Mouse (Mus musculus): ENCODE data around the gene Calr3. TPM values are rescaled to one million over a fixed set of nuclear protein-coding genes. Genes with fewer than 3 reads are reported as not detected.
A peak's percentile ranks its signal among the peaks of the same experiment; 100 is the strongest.

Calr3 gene
- total RNA-seq, 2 experiments from 2014 or later, result 1.4 to 1.6 TPM

- DNase-seq, result no peak
Measured at GRCm38 (mm10) chr8:72438248-72439015, 5.2 kb downstream of the Calr3 start.

DNA sequence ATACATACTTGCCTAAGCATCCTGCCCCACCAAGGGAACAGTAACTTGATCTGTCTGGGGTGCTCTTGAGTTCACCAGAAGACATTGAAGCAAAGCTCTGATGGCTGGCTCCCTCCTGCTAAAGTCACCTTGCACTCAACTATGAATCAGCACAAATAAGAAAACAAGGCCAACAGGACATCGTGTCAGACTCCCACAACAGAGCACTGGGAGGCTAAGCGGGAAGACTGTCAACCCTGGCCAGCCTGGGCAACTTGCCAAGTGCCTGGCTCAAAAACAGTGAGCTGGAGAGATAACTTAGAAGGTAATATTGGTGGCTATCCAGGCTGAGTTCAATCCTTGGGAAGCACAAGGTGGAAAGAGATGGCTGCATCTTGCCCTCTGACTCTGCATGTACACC is 8.7 kb downstream of the Calr3 start:
- peak; percentile 85 for DNase-seq

DNA sequence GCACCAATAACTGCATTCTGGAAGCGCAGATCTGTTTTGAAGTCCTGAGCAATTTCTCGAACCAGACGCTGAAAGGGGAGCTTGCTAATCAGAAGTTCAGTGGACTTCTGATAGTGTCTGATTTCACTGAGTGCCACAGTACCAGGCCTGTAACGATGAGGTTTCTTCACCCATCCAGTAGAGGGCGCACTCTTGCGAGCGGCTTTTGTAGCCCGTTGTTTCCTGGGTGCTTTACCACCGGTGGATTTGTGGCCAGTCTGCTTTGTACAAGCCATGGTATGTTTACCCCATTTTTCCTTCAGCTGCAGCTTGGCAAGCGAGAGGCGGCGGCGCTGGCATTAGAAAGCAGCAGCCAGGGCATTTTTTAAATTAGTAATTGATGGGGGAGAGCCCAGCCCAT is 14.0 kb downstream of the Calr3 start:
- no peak for DNase-seq

DNA sequence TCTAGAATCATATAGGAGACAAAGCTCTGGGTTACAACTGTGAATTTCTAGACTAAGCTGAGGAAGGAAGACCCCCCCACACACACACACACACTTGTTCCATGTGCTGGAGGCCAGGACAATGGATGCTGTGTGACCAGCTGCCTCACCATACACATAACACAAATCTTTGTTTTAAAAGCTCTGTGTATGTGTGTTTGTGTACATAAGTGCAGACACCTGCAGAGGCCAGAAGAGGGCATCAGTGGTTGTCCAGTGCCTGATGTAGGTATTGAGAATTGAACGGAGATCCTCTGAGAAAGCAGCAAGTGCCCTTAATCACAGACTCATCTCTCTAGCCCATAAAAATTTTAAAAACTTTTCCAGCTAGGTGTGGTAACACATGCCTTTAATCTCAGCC is 20.7 kb downstream of the Calr3 start:
- no peak for DNase-seq

DNA sequence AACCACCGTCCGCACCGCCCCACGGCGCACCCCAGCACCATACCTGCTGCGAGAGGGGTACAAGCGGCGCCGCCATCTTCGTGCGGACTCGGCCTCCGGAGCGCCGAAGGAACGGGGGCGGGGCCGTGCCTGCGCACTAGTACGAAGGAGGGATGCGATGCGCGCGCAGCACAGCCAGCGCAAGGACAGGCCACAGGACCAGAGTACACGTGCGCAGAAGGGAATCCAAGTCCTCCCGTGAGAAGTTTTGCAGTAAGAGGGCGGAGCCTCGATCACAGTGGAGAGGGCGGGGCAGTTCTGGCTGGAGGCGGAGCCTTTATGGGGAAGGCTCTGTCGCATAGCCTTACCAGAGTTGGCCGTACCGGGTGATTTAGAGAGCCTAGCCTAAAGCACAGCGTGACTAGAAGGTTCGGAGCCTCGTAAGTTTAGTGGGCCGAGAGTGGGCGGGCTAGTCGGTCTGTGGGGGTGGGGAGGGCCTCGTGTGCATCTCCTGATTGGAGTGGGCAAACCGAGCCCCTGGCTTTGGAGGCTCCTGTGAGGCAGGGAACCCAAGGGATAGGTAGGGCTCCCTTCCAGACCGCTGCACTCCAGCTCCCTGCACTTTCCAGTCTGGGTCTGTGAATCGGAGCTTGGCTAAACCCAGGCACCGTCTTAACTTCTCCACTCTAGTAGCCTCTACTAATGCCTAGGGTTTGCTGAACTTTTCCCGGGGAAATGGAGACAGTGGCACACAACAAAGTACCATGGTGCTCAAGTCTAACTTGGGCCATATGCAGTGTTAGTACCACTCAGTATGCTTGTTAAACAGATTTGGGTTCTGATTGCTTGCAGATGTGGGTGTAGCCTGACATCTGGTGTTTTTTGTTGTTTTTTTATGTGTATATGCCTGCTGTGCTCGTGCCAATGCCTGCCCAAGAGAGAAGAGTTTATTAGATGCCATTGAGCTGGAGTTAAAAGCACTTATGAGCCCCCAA is 22.0 kb downstream of the Calr3 start, which contains the start of gene Eps15l1:
Eps15l1 (minus strand) TSS at position 99 of the 974 bp plus-strand sequence.
- peak; percentile 99 for DNase-seq

GRCm38 (mm10) chr8:72420571-72421361 is 22.9 kb downstream of the Calr3 start:
- DNase-seq, result peak; percentile 73

DNA sequence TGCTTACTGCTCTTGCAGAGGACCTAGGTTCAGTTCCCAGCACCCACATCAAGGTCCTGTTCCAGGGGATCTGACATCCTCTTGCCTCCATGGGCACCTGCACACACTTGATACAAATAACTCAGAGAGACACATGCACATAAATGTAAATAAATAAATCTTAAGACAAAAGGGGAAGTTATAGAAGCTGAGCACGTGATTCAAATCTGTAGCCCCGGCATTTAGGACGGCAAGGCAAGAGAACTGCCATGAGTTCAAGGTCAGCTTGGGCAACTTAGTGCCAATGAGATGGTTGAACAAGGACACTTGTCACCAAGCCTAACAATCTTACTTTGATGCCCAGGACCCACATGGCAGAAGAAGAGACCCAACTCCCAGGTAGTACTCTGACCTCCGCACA is 25.6 kb downstream of the Calr3 start:
- DNase-seq, result no peak

- DNase-seq, result no peak
Measured at GRCm38 (mm10) chr8:72415252-72415651, 28.4 kb downstream of the Calr3 start.

GRCm38 (mm10) chr8:72413839-72414238 is 29.8 kb downstream of the Calr3 start:
- no peak for DNase-seq

DNA sequence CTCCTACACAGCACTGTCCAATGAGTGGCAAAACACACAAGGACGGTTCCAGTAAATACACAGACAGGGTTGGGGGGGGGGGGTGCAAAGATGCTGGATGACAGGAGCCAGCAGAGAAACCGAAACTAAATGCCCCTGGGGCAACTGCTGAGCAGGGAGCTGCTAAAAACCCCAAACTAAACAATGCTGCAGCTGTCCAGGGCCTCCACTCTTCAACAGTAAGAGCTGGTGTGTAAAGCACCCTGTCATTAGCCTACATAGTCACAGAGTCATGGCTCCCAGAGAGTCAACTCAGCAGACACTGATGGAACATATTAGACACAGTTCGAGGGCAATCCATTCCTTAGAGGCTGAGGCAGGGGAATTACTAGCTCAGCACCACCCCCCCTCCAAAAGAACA is 34.2 kb downstream of the Calr3 start:
- DNase-seq, result no peak

GRCm38 (mm10) chr8:72407878-72408277 is 35.8 kb downstream of the Calr3 start:
- DNase-seq, result no peak

- DNase-seq, result no peak
Measured at GRCm38 (mm10) chr8:72402981-72403380, 40.7 kb downstream of the Calr3 start.

- DNase-seq, result no peak
Measured at GRCm38 (mm10) chr8:72401381-72401780, 42.3 kb downstream of the Calr3 start.

GRCm38 (mm10) chr8:72385737-72386136 is 57.9 kb downstream of the Calr3 start:
- no peak for DNase-seq

GRCm38 (mm10) chr8:72382395-72382794 is 61.3 kb downstream of the Calr3 start:
- DNase-seq, result peak; percentile 35

DNA sequence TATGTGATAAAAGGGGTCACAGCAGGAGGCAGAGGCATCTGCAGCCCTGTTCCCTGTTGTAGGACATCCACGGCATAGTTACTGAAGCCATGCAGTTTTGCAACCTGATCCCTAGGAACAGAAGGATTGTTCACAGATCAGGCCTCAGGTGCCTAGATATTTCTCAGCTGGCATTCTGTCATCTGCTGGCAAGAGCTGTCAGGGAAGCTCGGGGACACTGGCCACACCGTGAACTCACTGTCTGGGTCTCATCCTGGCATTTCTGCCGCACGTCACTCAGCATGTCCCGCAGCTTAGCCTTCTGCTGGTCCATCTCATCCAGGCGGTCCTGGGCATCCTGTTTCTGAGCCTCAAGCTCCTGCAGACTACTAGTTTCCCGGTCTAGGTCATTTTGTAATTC is 63.0 kb downstream of the Calr3 start:
- no peak for DNase-seq

DNA sequence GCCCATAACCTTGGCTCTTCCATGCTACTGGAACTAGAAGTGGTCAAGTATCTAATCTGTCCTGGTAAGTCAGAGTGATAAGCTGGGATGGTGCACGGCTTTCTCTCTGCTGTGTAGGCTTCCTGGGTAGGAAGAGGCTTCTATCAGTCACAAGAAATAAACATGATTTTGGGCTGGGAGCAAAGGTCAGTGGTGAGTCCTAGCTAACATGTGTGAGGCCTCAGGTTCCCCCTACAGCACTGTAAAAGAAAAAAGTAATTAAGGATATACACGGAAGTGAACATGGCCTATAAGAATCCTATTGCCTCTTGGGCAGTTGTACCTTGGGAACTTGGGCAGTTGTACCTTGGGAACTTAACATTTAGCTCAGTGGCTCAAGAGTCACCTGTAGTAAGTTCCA is 66.8 kb downstream of the Calr3 start:
- DNase-seq, result no peak

DNA sequence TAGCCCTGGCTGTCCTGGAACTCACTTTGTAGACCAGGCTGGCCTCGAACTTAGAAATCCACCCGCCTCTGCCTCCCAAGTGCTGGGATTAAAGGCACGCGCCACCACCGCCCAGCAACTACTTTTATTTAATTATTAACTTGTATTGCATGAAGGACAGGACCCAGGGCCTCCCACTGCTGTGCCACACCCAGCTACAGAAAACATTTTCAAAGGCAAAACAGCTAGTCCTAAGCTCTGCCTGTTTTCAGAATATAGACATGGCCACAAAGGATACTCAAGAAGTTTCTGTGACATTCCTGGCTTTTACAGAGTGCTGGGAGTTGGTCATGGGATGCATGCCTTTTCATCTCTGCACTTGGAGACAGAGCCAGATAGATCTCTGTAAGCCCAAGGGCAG is 67.4 kb downstream of the Calr3 start:
- DNase-seq, result no peak

- DNase-seq, result no peak
Measured at GRCm38 (mm10) chr8:72375161-72375560, 68.5 kb downstream of the Calr3 start.
